In the genomic region with DNA sequence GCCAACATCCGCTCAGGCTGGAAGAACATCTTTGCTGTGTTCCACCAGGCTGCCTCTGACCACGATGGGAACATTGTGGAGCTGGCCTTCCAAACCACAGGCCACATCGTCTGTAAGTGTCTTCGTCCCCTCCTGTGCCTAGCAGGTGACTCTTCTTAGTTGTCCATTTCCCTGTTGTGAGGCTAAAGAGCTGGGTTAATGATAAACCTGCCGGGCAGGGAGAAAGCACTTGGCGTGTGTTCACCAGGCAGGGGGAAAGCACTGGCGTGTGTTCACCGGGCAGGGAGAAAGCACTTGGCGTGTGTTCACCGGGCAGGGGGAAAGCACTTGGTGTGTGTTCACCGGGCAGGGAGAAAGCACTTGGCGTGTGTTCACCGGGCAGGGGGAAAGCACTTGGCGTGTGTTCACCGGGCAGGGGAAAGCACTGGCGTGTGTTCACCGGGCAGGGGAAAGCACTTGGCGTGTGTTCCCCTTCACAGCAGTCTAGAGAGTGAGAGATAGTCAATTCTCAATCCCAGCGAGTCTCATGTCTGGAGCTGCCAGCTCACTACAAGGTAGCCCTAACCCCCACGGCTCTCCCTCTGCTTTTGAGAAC, we compare ENCODE assay signal across 18 mouse cellular contexts. TPM values are rescaled to one million over a fixed set of nuclear protein-coding genes. Genes with fewer than 3 reads are reported as not detected.
DNase-seq lines count a peak whose midpoint lies in the region; ATAC-seq and TF ChIP-seq lines count a peak whose summit lies in the region.
"Had no signal": no experiment of that assay in that cellular context is flagged by ENCODE, and none has a peak within 500 bp of the region (broad histone marks: within the 10 kb centered on the region; RNA-seq: fewer than 3 reads in every experiment).

No protein-coding gene starts in this region.

- 0 out of 2 replicates have a peak, but pooled peaks cover 4% of the 10 kb centered on the region for H3K4me1 ChIP-seq in intestine, embryonic 16.5 days (ENCODE audit: control insufficient read depth, insufficient read depth, low read length)
- H3K4me1 ChIP-seq in midbrain, embryonic 16.5 days (ENCODE audit: control insufficient read depth, insufficient read depth, low read length) = no peaks in the 10 kb centered on the region
- H3K4me1 ChIP-seq: hindbrain, embryonic 12.5 days; lung, embryonic 15.5 days; megakaryocyte, embryonic 14.5 days; neural tube, embryonic 12.5 days had no signal

- no peaks in the 10 kb centered on the region for H3K9me3 ChIP-seq in intestine, embryonic 16.5 days (ENCODE audit: control insufficient read depth, low read length)
- H3K9me3 ChIP-seq in midbrain, embryonic 16.5 days (replicated peaks; ENCODE audit: control insufficient read depth, low read length, poor library complexity, severe bottlenecking) = no peaks in the 10 kb centered on the region
- H3K9me3 ChIP-seq: heart, embryonic 10.5 days; hindbrain, embryonic 12.5 days; lung, embryonic 15.5 days; megakaryocyte, embryonic 14.5 days; neural tube, embryonic 12.5 days had no signal

- no peak for TF ChIP-seq CTCF in layer of hippocampus, adult 2 months (conservative IDR thresholded peaks at IDR 0.05)

- H3K27ac ChIP-seq in intestine, embryonic 16.5 days (ENCODE audit: low read length) = no peak overlapping the region
- H3K27ac ChIP-seq in midbrain, embryonic 16.5 days (ENCODE audit: low read length) = no peak overlapping the region
- H3K27ac ChIP-seq in layer of hippocampus, adult 2 months = no peak overlapping the region
- H3K27ac ChIP-seq: heart, embryonic 10.5 days; hindbrain, embryonic 12.5 days; left cerebral cortex, adult 2 months; lung, embryonic 15.5 days; neural tube, embryonic 12.5 days had no signal

- ATAC-seq in intestine, embryonic 16.5 days = peak; percentile 80
- ATAC-seq in midbrain, embryonic 16.5 days = no peak
- ATAC-seq: forebrain, postnatal 0 days had no signal

- DNase-seq in cerebellum, adult 9-11 months = peak; percentile 26
- DNase-seq in cerebellum, adult 9-10 months = no peak
- DNase-seq in layer of hippocampus, postnatal 10 days (ENCODE audit: low spot score in 2 of 2) = peak; percentile 17 to 22
- no peak for DNase-seq in layer of hippocampus, adult 18-20 months (ENCODE audit: low spot score in 2 of 2)
- peak; percentile 46 to 72 for DNase-seq in kidney, postnatal 25 days
- DNase-seq in layer of hippocampus, adult 2 months (ENCODE audit: low spot score in 2 of 2) = no peak
- DNase-seq: adrenal gland, postnatal 36 days; forebrain, postnatal 0 days; gastrocnemius, postnatal 10 days; thymus, adult 18-20 months had no signal

- H3K27me3 ChIP-seq in intestine, embryonic 16.5 days (replicated peaks; ENCODE audit: control insufficient read depth, insufficient read depth, low read length) = no peaks in the 10 kb centered on the region
- no peaks in the 10 kb centered on the region for H3K27me3 ChIP-seq in midbrain, embryonic 16.5 days (ENCODE audit: control insufficient read depth, insufficient read depth, low read depth, low read length)
- H3K27me3 ChIP-seq: hindbrain, embryonic 12.5 days; lung, embryonic 15.5 days; megakaryocyte, embryonic 14.5 days; neural tube, embryonic 12.5 days had no signal

- no peak overlapping the region for H3K9ac ChIP-seq in intestine, embryonic 16.5 days (ENCODE audit: low read depth, low read length)
- no peak overlapping the region for H3K9ac ChIP-seq in midbrain, embryonic 16.5 days (ENCODE audit: low read depth, low read length)
- H3K9ac ChIP-seq: forebrain, postnatal 0 days; hindbrain, embryonic 12.5 days; lung, embryonic 15.5 days; neural tube, embryonic 12.5 days had no signal

- H3K4me3 ChIP-seq in intestine, embryonic 16.5 days (ENCODE audit: low read length) = no peak overlapping the region
- no peak overlapping the region for H3K4me3 ChIP-seq in midbrain, embryonic 16.5 days (ENCODE audit: low read depth, low read length)
- no peak overlapping the region for H3K4me3 ChIP-seq in layer of hippocampus, adult 2 months
- H3K4me3 ChIP-seq: heart, embryonic 10.5 days; hindbrain, embryonic 12.5 days; left cerebral cortex, adult 2 months; lung, embryonic 15.5 days; megakaryocyte, embryonic 14.5 days; neural tube, embryonic 12.5 days had no signal

- H3K4me2 ChIP-seq in intestine, embryonic 16.5 days (ENCODE audit: low read depth, low read length) = no peak overlapping the region
- no peak overlapping the region for H3K4me2 ChIP-seq in midbrain, embryonic 16.5 days (ENCODE audit: low read length)
- H3K4me2 ChIP-seq: hindbrain, embryonic 12.5 days; lung, embryonic 15.5 days; neural tube, embryonic 12.5 days had no signal

- WGBS in intestine, embryonic 16.5 days = 67% methylated on average over 20 of the region's 20 CpGs
- WGBS in midbrain, embryonic 16.5 days = 92% methylated on average over 20 of the region's 20 CpGs

- peaks cover 25% of the 10 kb centered on the region for H3K36me3 ChIP-seq in intestine, embryonic 16.5 days (ENCODE audit: control insufficient read depth, insufficient read depth, low read length)
- H3K36me3 ChIP-seq in midbrain, embryonic 16.5 days (ENCODE audit: control insufficient read depth, insufficient read depth, low read length) = peaks cover 31% of the 10 kb centered on the region

RNA-seq across cellular contexts. Expression of a gene that starts 35.5 kb away (rescaled TPM):
- 10 to 100 TPM; 67.2 to 70.4 TPM for total RNA-seq in layer of hippocampus, postnatal 10 days (2021)
- total RNA-seq in layer of hippocampus, adult 18-20 months (2021) = 10 to 100 TPM; 51.3 to 53.9 TPM
- 80.7 and 85.5 TPM in 2 replicates for polyA plus RNA-seq in intestine, embryonic 16.5 days (2015; fragmentation: Nextera tagmentation; extraction: Ambion mirVana)
- polyA plus RNA-seq in midbrain, embryonic 16.5 days (2015; fragmentation: Nextera tagmentation; extraction: Ambion mirVana) = 100 and 102 TPM in 2 replicates
- total RNA-seq in layer of hippocampus, adult 2 months (2021) = 10 to 100 TPM; 48.7 to 51.4 TPM

Comparison
In these comparisons a context has a peak if more than half of its experiments do, and no peak if none do; other contexts are left out.
1. DNase-seq: peak in cerebellum, adult 9-11 months (single experiment), layer of hippocampus, postnatal 10 days (2 of 2) and kidney, postnatal 25 days (2 of 2); none in cerebellum, adult 9-10 months (single experiment), layer of hippocampus, adult 18-20 months (0 of 2) and layer of hippocampus, adult 2 months (0 of 2).